Mouse (Mus musculus) frontal cortex, postnatal 25 days (tissue): ENCODE data around the gene Fam193b.

ENCODE experiments used
- DNase-seq, 2 experiments: peaks; one replicate each; pipeline ENCODE4 v3.0.0; 2022; ENCODE audit warnings: low spot score in 2 of 2

Gene Fam193b

GRCm38 (mm10) chr13:55500575-55500974, 70.3 kb downstream of the Fam193b start:
- no peak for DNase-seq

DNA sequence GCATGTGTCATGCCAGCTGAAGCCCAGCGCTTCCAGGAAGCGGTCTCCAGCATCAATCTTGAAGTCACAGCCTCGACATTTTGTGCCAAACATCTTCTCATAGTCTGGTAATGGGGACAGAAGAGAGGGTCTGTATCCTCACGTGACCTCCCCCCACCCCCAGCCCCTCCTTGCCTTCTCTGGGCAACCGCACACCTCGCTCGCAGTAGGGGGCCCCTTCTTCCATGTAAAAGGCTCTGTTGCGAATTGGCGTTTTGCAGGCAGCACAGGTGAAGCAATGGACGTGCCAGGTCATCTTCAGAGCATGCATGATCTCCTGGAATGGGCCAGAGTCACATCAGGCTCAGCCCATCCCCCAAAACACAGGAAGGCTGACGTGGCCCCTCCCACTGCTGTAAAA, 72.0 kb downstream of the Fam193b start:
- no peak for DNase-seq

DNA sequence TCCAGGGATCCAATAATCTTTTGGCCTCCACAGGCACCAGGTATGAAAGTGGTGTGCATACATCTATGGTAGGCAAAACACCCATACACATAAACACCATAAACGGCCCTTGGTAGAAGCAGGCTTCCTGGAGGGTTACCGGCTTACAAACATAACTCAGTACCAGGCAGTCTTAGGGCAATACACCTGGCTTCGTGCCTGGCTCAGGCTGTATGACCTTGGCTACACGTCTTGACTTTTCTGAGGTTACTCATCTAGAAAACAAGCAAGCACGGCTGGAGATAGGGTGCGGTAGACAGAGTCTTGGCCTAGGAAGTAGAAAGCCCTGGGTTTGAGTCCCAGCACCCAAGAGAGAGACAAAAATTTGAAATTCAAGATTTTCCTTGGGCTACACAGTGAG, 74.3 kb downstream of the Fam193b start:
- DNase-seq: no peak

- no peak for DNase-seq
These were observed 75.2 kb downstream of the Fam193b start for GRCm38 (mm10) chr13:55495702-55496101.

- DNase-seq: no peak
These were observed 75.9 kb downstream of the Fam193b start for GRCm38 (mm10) chr13:55494883-55495621.

DNA sequence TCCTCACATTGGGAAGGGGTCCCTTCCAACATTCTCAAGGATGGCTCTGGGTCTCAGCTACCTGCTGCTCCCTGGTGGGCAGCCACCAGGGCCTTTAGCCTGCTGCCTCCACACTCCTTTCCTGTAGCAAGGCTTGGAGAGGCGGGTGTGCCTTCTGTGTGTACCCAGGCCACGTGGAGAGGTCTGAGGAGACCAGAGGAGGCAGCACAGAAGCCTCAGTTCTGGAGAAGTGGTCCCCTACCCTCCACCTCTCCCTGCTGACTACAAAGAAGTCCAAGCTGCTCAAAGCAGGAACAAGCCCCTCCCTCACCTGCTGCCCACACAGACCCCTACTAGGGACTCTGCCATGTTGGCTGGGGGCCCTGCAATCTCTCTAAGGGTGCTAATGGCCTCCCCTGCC, 76.7 kb downstream of the Fam193b start:
- no peak for DNase-seq
